Mouse (Mus musculus) myocyte (in vitro differentiated cells): ENCODE results near the gene Pom121l2. TPM values are rescaled to one million over a fixed set of nuclear protein-coding genes. Genes with fewer than 3 reads are reported as not detected.

Experiments used
- H3K27me3 ChIP-seq: one replicate; pipeline ENCODE4 v1.6.1; 2011; ENCODE audit not compliant: control insufficient read depth, insufficient read depth, insufficient read length
- H3K36me3 ChIP-seq: one replicate; pipeline ENCODE4 v1.6.1; 2011; ENCODE audit not compliant: control insufficient read depth, insufficient read depth
- H3K4me2 ChIP-seq: one replicate; pipeline ENCODE4 v1.6.1; 2011; ENCODE audit warnings: low read depth, control low read depth
- H3K4me3 ChIP-seq: one replicate; pipeline ENCODE4 v1.5.1; 2011; ENCODE audit warnings: mild to moderate bottlenecking, control low read depth, moderate library complexity
- H3K79me2 ChIP-seq: one replicate; pipeline ENCODE4 v1.6.1; 2011; ENCODE audit not compliant: control insufficient read depth, insufficient read depth
- H3ac ChIP-seq: one replicate; pipeline ENCODE4 v1.6.1; 2011; ENCODE audit not compliant: control insufficient read depth, insufficient read length
- CEBPB ChIP-seq: IDR thresholded peaks from 2 replicates; pipeline ENCODE4 v1.6.1; 2011; ENCODE audit warnings: mild to moderate bottlenecking, moderate library complexity; ENCODE audit not compliant: poor library complexity, insufficient read depth, severe bottlenecking
- E2F4 ChIP-seq: IDR thresholded peaks from one replicate; pipeline ENCODE4 v1.6.1; 2011; ENCODE audit warnings: mild to moderate bottlenecking, control low read depth, moderate library complexity; ENCODE audit not compliant: insufficient read depth
- MAX ChIP-seq: IDR thresholded peaks from one replicate; pipeline ENCODE4 v1.6.1; 2011; ENCODE audit warnings: low read depth, mild to moderate bottlenecking, control low read depth
- MYOD1 ChIP-seq, 3 experiments: IDR thresholded peaks; one replicate each; pipeline ENCODE4 v1.6.1; 2011; ENCODE audit warnings: control low read depth in 2 of 3, low read depth in 2 of 3, mild to moderate bottlenecking in 2 of 3, moderate library complexity in 1 of 3; ENCODE audit not compliant: insufficient read length in 2 of 3, control insufficient read depth in 1 of 3
- MYOG ChIP-seq, 3 experiments: IDR thresholded peaks; one replicate each; pipeline ENCODE4 v1.6.1; 2011; ENCODE audit warnings: control low read depth in 2 of 3, low read depth in 2 of 3, mild to moderate bottlenecking in 2 of 3; ENCODE audit not compliant: insufficient read length in 2 of 3, control insufficient read depth in 1 of 3, insufficient read depth in 1 of 3
- POLR2A ChIP-seq: IDR thresholded peaks from one replicate; pipeline ENCODE4 v1.6.1; 2011; ENCODE audit warnings: low read depth, mild to moderate bottlenecking, control low read depth, moderate library complexity; ENCODE audit not compliant: insufficient read length
- POLR2AphosphoS2 ChIP-seq: IDR thresholded peaks from one replicate; pipeline ENCODE4 v1.6.1; 2011; ENCODE audit warnings: low read depth, control low read depth; ENCODE audit not compliant: insufficient read length
- REST ChIP-seq: IDR thresholded peaks from one replicate; pipeline ENCODE4 v1.6.1; 2011; ENCODE audit warnings: mild to moderate bottlenecking, control low read depth, moderate library complexity; ENCODE audit not compliant: insufficient read depth, insufficient read length
- SRF ChIP-seq: IDR thresholded peaks from one replicate; pipeline ENCODE4 v1.6.1; 2011; ENCODE audit warnings: low read depth; ENCODE audit not compliant: control insufficient read depth, insufficient read length
- TCF12 ChIP-seq: IDR thresholded peaks from one replicate; pipeline ENCODE4 v1.6.1; 2011; ENCODE audit warnings: mild to moderate bottlenecking, control low read depth; ENCODE audit not compliant: poor library complexity, insufficient read depth, severe bottlenecking
- TCF3 ChIP-seq: IDR thresholded peaks from one replicate; pipeline ENCODE4 v1.6.1; 2011; ENCODE audit warnings: low read depth, control low read depth; ENCODE audit not compliant: insufficient read length
- USF1 ChIP-seq: IDR thresholded peaks from one replicate; pipeline ENCODE4 v1.6.1; 2011; ENCODE audit warnings: low read depth, mild to moderate bottlenecking, control low read depth, moderate library complexity
- polyA plus RNA-seq: library from polyadenylated mRNA; unstranded; fragments of >200 nt; fragmentation: generic; extraction: Trizol; gene quantifications from one replicate; pipeline ENCODE4 v1.2.1, GENCODE M21; 2012; ENCODE audit warnings: missing spikeins

Pom121l2 gene
- polyA plus RNA-seq, 1 experiment = not detected

DNA sequence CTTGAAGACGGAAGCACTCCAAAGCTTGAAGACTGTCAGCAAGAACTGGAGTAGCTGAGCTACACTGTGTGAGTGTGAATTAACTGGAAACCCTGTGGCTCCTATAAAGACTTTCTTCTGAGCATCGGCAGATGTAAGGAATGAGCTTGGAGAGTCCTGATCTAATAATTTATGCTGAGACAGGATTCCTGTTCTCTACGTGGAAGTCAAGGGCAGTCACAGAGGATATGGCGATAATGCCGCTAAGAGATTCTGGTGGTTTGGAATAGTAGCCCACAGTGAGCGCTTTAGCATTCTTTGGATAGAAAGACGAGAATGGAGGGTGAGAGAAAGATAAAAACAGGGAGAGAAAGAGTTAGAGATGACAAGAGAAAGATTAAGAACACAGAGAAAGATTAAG, 26.9 kb downstream of the Pom121l2 start:
- Histone ChIP-seq H3K4me3 (no peak overlapping the region), H3K27me3 (peaks cover 22% of the 10 kb centered on the region)
- TF ChIP-seq TCF12 = no peak
- no peak for TF ChIP-seq MAX
- no peak for TF ChIP-seq TCF3
- TF ChIP-seq POLR2A = no peak

DNA sequence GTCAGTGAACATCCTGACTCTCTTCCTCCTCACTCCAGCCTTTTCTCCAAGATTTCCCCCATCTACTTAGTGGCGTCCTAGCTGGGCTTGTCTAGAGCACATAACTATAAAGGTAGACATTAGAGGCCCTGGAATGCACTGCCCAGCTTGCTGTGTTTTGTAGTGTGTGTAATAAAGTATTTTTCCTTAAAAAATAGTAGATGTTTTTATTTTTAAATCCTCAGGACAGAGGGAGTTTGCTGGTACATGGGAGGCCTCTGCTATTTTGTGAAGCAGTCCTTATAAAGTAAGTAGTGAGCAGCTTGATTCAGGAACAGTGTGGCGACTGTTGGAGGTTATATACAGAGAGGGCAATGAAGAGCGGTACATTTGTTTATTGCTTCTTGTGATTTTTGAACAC, 27.7 kb downstream of the Pom121l2 start:
- Histone ChIP-seq H3K4me3 (no peak overlapping the region), H3K4me2 (no peak overlapping the region), H3K36me3 (no peaks in the 10 kb centered on the region), H3ac (no peak overlapping the region), H3K79me2 (no peaks in the 10 kb centered on the region), H3K27me3 (peaks cover 22% of the 10 kb centered on the region)
- TF ChIP-seq USF1 (no peak), CEBPB (no peak), MYOD1 (IDR thresholded peaks at IDR 0.05; ENCODE audit: control insufficient read depth in 1 of 3, insufficient read length in 2 of 3, low read depth in 2 of 3) (no peak), MAX (no peak), POLR2A (no peak), SRF (no peak), REST (no peak), E2F4 (no peak)

More for the DNA sequence above, 26.9 kb downstream of the Pom121l2 start:
- Histone ChIP-seq H3K79me2 (no peaks in the 10 kb centered on the region), H3ac (no peak overlapping the region), H3K4me2 (no peak overlapping the region), H3K36me3 (no peaks in the 10 kb centered on the region)

DNA sequence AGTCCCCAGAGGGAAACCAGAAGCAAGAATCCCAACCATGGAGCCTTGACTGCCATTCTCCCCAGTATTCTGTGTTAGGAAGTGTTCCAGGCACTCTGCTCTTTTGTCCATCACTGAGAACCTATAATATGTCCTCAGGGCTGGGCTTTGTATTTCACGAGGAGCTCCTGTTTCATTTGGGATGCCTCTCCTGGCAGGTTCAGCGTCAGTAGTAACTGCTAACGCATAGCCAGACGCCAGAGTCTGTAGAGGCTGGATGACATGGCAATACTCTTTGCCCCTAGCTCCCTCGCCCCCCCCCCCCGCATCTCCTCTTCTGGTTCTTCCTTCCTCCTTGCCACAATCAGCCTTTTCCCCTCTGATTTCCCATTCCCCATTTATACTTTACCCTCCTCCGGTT, 28.6 kb downstream of the Pom121l2 start, which contains the start of gene Prss16:
Gene Prss16, minus strand, starts transcription at position 101 of the 400 bp plus-strand sequence.
- Histone ChIP-seq H3ac (no peak within 1 kb of the TSS), H3K27me3 (peaks cover 22% of the 10 kb centered on the region), H3K36me3 (no peaks in the 10 kb centered on the region), H3K4me2 (no peak within 1 kb of the TSS), H3K79me2 (no peaks in the 10 kb centered on the region), H3K4me3 (no peak within 1 kb of the TSS)
- no peak for TF ChIP-seq USF1
- TF ChIP-seq MYOD1 (IDR thresholded peaks at IDR 0.05; ENCODE audit: control insufficient read depth in 1 of 3, insufficient read length in 2 of 3, low read depth in 2 of 3) = no peak
- no peak for TF ChIP-seq REST
- TF ChIP-seq TCF12 = no peak
- TF ChIP-seq CEBPB = no peak
- no peak for TF ChIP-seq E2F4
- no peak for TF ChIP-seq POLR2A
- no peak for TF ChIP-seq SRF
- no peak for TF ChIP-seq POLR2AphosphoS2
- TF ChIP-seq MAX = no peak
- no peak for TF ChIP-seq MYOG (IDR thresholded peaks at IDR 0.05; ENCODE audit: control insufficient read depth in 1 of 3, insufficient read depth in 1 of 3, insufficient read length in 2 of 3, low read depth in 2 of 3)
- no peak for TF ChIP-seq TCF3

DNA sequence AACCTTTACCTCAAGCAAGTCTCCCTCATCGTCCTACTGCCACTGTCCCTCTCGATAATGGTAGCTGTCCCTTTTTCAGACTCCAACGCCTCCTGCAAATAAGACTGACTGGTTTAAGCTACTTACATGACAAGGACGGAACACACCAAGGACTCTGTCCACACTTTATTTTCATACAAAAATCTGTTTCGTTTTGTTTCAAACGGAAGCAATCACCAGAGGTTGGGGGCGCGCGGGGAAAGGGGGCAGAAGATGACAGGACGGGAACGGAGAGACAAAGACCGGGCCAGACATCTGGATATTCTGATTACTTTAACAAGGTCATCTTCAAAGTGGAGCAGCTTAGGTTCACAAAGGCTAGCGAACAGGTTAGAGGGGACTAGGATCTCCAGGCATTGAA, 32.7 kb downstream of the Pom121l2 start:
- H3K79me2 ChIP-seq = no peaks in the 10 kb centered on the region
- peaks cover 10% of the 10 kb centered on the region for H3K27me3 ChIP-seq
- no peak overlapping the region for H3ac ChIP-seq
- TF ChIP-seq TCF12 (no peak), USF1 (no peak), MYOD1 (IDR thresholded peaks at IDR 0.05; ENCODE audit: control insufficient read depth in 1 of 3, insufficient read length in 2 of 3, low read depth in 2 of 3) (no peak), POLR2AphosphoS2 (no peak), MAX (no peak), MYOG (IDR thresholded peaks at IDR 0.05; ENCODE audit: control insufficient read depth in 1 of 3, insufficient read depth in 1 of 3, insufficient read length in 2 of 3, low read depth in 2 of 3) (no peak), CEBPB (no peak), REST (no peak), TCF3 (no peak), E2F4 (no peak), POLR2A (no peak), SRF (no peak)
- no peak overlapping the region for H3K4me2 ChIP-seq
- no peaks in the 10 kb centered on the region for H3K36me3 ChIP-seq
- no peak overlapping the region for H3K4me3 ChIP-seq

DNA sequence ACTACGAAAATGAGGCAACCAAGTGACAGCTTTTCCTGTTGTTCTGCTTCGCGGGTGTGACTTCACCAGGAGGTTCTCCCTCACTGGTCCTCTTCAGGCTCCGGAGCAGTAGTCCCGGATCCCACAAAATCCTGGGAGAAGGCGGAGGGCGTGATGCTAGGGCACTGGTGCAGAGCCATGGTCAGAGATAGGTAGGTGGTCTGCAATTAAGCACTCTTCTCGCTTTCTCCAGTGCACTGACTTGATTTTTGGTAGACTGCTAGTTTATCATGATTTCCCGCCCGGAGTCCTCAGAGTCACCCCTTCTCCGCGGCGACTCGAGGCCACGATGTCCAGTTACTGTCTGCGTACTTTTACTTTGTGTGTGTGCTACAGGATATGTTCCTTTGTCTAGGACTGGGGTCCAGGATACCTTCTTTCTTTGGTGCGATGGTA, 33.4 kb downstream of the Pom121l2 start:
- Histone ChIP-seq H3ac (no peak overlapping the region), H3K4me3 (no peak overlapping the region), H3K36me3 (no peaks in the 10 kb centered on the region), H3K79me2 (no peaks in the 10 kb centered on the region), H3K27me3 (peaks cover 5% of the 10 kb centered on the region), H3K4me2 (no peak overlapping the region)
- no peak for TF ChIP-seq POLR2A
- no peak for TF ChIP-seq MYOG (IDR thresholded peaks at IDR 0.05; ENCODE audit: control insufficient read depth in 1 of 3, insufficient read depth in 1 of 3, insufficient read length in 2 of 3, low read depth in 2 of 3)
- no peak for TF ChIP-seq MAX
- TF ChIP-seq REST = no peak
- TF ChIP-seq POLR2AphosphoS2 = no peak
- no peak for TF ChIP-seq SRF
- no peak for TF ChIP-seq USF1
- TF ChIP-seq CEBPB = no peak
- TF ChIP-seq TCF3 = no peak
- no peak for TF ChIP-seq E2F4
- TF ChIP-seq TCF12 = no peak
- TF ChIP-seq MYOD1 (IDR thresholded peaks at IDR 0.05; ENCODE audit: control insufficient read depth in 1 of 3, insufficient read length in 2 of 3, low read depth in 2 of 3) = no peak
